Mouse (Mus musculus): Measurements from ENCODE around the gene Olfr223. TPM values are rescaled to one million over a fixed set of nuclear protein-coding genes. Genes with fewer than 3 reads are reported as not detected.

Gene Olfr223
- polyA plus RNA-seq (2015; fragmentation: Nextera tagmentation; extraction: Ambion mirVana): not detected in 2 replicates

DNA sequence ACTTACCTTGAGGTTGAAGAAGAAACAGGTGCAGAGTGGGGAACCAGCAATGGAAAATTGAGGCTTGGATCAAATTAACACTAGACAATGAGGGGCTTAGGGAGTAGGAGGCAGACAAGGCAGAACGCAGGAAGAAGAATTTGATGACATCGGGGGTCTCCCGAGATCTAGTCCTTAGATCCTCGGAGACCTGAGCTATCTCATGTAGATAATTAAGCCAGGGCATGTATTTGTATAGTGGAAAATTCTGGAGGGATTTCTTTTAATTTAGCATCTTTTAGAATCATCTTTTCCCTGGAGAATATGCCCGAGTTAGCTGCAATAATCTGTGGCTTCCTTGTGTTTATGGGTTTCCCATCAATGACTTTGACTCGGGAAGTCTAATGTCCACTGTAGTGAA is at the start of gene Olfr223:
Gene Olfr223 (minus strand): TSS at position 101 of the 400 bp plus-strand sequence.
- 88% methylated on average over 6 of the region's 6 CpGs for WGBS
- ATAC-seq (replicated peaks): no peak

DNA sequence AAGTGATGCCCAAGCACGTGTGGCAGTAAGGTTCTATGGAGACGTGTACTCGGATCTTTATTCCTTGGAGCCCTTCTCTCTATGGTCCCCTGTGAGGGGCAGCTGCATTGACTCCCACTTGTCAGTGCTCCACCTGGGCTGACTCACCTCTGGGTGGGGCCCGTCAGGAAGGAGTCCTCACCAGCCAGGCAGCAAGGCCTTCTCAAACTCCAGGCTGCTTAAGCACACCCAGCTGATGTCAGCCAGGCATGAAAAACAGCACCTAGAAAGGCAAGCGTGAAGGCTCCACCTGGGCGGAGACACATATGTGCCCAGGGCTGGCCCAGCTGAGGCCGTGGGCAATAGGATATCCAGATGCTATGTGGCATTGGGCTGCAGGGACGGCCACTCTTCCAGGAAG is 49.3 kb upstream of the Olfr223 start:
- Histone ChIP-seq H3K9ac (replicated peaks) (no peak overlapping the region), H3K27ac (replicated peaks) (no peak overlapping the region), H3K36me3 (no peaks in the 10 kb centered on the region), H3K4me3 (no peak overlapping the region), H3K27me3 (no peaks in the 10 kb centered on the region), H3K4me1 (no peaks in the 10 kb centered on the region), H3K9me3 (no peaks in the 10 kb centered on the region), H3K4me2 (replicated peaks) (no peak overlapping the region)
- no peak for ATAC-seq (replicated peaks)
- 97% methylated on average over 8 of the region's 8 CpGs for WGBS

More for the DNA sequence above, at the start of gene Olfr223:
- H3K27ac ChIP-seq (replicated peaks): no peak within 1 kb of the TSS
- H3K4me1 ChIP-seq: no peaks in the 10 kb centered on the region
- H3K4me3 ChIP-seq: no peak within 1 kb of the TSS
- H3K9ac ChIP-seq (replicated peaks): no peak within 1 kb of the TSS
- no peak within 1 kb of the TSS for H3K4me2 ChIP-seq (replicated peaks)
- no peaks in the 10 kb centered on the region for H3K9me3 ChIP-seq
- H3K27me3 ChIP-seq: no peaks in the 10 kb centered on the region
- H3K36me3 ChIP-seq: no peaks in the 10 kb centered on the region

DNA sequence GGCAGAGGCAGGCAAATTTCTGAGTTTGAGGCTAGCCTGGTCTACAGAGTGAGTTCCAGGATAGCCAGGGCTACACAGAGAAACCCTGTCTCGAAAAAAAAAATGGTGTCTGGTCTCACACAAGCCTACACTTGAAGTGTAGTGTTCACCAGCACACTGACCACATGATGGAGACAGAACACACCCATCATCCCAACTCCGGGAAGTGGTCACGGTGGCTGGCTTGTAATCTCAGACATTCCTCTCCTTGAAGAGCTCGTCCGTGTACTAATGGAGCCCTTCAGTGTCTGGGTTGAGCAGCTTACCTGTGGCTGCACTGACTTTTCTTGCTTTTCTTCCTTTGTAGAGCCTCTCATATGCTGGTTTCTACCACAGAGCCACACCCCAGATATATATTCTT is 48.1 kb upstream of the Olfr223 start:
- 80% methylated on average over 5 of the region's 5 CpGs for WGBS
- ATAC-seq (replicated peaks): no peak
- Histone ChIP-seq H3K36me3 (no peaks in the 10 kb centered on the region), H3K27ac (replicated peaks) (no peak overlapping the region), H3K9me3 (no peaks in the 10 kb centered on the region), H3K4me2 (replicated peaks) (no peak overlapping the region), H3K4me3 (no peak overlapping the region), H3K27me3 (no peaks in the 10 kb centered on the region), H3K4me1 (no peaks in the 10 kb centered on the region), H3K9ac (replicated peaks) (no peak overlapping the region)

DNA sequence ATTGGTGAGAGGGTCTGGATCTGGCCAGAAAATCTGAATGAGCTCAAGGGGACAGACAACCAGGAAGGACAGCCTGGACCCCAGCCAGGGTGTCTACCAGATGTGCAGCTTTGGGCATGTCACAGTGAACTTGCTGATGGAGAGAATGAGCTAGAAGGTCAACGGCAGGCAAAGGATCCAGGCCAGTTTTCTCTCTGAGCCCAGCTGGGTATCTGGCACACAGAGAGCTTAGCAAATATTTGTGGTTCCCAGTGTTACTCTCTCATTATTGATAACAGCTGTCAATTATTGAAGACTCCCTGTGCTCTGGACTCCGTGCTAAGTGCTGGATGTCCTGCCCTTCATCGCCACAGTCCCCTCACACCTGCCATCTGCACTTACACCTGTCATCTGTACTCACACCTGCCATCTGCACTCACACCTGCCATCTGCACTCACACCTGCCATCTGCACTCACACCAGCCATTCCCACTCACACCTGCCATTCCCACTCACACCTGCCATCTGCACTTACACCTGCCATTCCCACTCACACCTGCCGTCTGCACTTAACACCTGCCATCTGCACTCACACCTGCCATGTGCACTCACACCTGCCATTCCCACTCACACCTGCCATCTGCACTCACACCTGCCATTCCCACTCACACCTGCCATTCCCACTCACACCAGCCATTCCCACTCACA is 47.0 kb upstream of the Olfr223 start:
- Histone ChIP-seq H3K9me3 (no peaks in the 10 kb centered on the region), H3K27ac (replicated peaks) (no peak overlapping the region), H3K4me3 (no peak overlapping the region), H3K27me3 (no peaks in the 10 kb centered on the region), H3K9ac (replicated peaks) (no peak overlapping the region), H3K4me2 (replicated peaks) (no peak overlapping the region), H3K4me1 (no peaks in the 10 kb centered on the region), H3K36me3 (no peaks in the 10 kb centered on the region)
- no peak for ATAC-seq (replicated peaks)
- 81% methylated on average over 4 of the region's 4 CpGs for WGBS

DNA sequence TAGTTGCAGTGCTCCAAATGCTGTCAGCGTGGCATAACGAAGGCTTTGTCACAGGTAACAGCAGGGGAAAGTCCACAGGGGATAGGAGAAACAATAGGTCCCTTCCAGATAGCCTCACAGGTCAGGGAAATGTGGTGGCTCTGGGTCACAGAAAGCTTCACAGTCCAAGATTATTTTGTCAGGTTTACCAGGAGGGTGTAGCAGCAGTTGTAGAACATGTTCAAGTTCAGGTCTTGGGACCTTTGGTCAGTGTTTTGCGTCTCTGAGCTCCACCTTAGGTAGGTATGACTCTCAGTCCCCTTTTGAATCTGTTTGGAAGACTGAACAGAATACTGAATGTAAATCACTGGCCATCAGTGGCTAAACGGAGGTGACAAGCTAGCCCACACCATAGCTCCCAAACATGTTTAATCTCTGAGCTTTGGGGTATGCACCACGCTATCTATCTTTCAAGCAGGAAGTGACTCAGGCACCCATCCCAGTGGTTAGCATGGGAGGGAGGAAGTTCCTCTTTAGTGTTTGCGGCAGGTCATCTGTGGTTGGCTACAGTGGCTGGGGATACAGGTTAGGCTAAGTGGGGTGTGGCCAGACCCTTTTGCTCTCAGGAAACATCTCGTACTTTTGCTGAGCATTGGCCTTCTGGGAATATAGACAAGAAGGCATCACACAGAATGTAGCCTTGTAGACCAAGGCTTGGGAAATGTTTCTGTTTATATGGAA is 43.8 kb upstream of the Olfr223 start:
- H3K4me3 ChIP-seq: no peak overlapping the region
- H3K4me1 ChIP-seq: no peaks in the 10 kb centered on the region
- no peaks in the 10 kb centered on the region for H3K27me3 ChIP-seq
- WGBS: 82% methylated on average over 7 of the region's 7 CpGs
- ATAC-seq (replicated peaks): no peak
- H3K9me3 ChIP-seq: no peaks in the 10 kb centered on the region
- H3K9ac ChIP-seq (replicated peaks): no peak overlapping the region
- no peaks in the 10 kb centered on the region for H3K36me3 ChIP-seq
- no peak overlapping the region for H3K27ac ChIP-seq (replicated peaks)
- no peak overlapping the region for H3K4me2 ChIP-seq (replicated peaks)

DNA sequence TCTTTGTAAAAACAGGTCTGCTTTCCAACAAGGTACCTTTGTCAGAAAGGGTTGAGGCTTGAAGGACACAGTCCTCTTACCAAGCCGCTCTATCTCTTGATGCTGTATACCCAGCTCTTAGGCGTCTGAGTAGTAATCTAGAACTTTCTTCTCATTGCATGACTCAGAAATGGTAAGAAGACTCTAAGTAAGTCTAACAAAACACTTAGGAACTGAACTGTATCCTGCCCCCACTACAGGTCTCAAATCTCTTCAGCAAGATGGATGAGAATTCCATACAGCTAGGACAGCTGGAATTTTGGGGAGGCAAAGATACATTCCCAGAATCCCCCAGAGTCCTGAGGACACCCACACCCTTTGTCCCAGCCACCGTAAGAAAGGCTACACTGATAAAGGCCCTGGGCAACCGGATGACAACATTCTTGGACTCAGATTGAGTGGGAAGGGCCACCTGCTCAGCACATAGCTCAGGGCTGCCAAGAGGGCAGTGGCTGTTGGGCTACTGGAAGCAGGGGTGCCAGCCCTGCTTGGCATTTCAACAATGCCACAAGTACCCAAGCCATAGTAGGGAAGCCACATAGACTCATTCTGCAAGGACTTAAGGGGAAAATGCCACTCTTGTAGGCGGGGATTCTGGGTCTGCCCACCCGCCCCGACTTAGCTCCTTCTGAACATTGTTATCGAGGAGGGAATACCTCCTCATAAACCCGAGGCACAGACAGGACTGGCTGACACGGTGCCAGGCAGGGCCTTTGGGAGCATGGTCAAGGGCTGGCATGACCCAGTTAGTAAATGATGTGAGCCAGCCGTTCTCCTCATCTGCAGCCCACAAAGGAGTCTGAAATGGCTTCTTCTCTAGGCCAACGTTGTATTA is 43.0 kb upstream of the Olfr223 start:
- Histone ChIP-seq H3K4me2 (replicated peaks) (no peak overlapping the region), H3K27me3 (no peaks in the 10 kb centered on the region), H3K27ac (replicated peaks) (no peak overlapping the region), H3K36me3 (no peaks in the 10 kb centered on the region), H3K4me3 (no peak overlapping the region), H3K9me3 (no peaks in the 10 kb centered on the region), H3K4me1 (no peaks in the 10 kb centered on the region), H3K9ac (replicated peaks) (no peak overlapping the region)
- ATAC-seq (replicated peaks): no peak
- WGBS: 69% methylated on average over 12 of the region's 12 CpGs

DNA sequence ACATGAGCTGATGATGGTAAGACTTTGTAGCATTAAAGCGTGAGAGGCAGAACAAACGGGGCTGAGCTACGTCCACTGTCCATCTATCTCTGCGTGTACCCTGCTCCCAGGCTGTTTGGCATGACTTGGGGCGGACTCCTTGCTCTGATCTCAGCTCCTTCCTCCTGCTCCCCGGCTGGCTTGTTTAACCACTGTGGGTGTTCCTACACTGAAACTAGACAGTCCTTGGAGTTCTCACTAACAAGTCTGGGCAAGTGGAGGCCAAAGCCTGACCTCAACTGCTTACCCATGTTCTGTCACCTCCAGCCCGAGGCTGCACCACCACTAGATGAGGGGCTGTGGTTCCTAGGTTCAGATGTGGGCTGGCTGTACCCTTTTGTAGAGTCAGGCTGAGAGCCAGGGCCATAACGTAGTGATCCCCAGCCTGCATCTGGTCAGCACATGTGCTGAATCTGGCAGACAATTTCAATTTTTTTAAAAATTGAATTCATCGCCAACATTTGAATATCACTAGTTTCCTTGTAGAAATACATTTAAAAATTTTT is 42.2 kb upstream of the Olfr223 start:
- Histone ChIP-seq H3K9ac (replicated peaks) (no peak overlapping the region), H3K4me1 (no peaks in the 10 kb centered on the region), H3K36me3 (no peaks in the 10 kb centered on the region), H3K27ac (replicated peaks) (no peak overlapping the region), H3K4me2 (replicated peaks) (no peak overlapping the region), H3K4me3 (no peak overlapping the region), H3K27me3 (no peaks in the 10 kb centered on the region), H3K9me3 (no peaks in the 10 kb centered on the region)
- WGBS: 86% methylated on average over 9 of the region's 9 CpGs
- no peak for ATAC-seq (replicated peaks)

DNA sequence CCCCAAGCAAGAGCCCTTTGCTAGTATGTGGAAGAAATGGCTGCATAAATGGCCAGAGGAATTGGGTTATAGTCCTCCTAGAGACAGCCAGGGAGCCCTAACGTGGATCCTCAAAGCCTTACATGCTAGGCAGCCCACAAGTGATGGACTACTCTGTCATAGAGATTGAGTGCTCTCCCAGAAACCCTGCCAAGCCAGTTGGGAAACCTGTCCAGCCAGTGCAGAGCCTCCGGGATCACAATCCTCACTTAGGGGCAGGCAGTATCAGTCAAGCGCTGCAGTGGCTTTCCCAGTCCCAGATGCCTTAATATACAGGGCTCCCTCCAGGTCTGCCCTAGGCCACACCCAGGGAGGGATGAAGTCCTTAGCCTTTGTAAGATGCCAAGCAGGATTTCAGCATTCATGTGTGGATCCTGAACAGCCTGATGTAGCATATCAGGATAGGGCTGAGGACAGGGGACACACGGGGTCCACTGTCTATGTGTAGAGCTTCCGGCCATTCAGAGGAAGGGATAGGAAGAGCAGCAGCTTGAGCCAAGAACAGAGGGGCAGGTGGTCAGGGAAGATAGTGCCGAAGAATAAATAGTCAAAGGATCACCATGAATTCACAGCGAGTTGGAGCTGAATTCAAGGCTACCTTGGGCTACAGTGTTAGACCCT is 41.0 kb upstream of the Olfr223 start:
- Histone ChIP-seq H3K36me3 (no peaks in the 10 kb centered on the region), H3K9ac (replicated peaks) (no peak overlapping the region), H3K27me3 (no peaks in the 10 kb centered on the region), H3K9me3 (no peaks in the 10 kb centered on the region), H3K4me2 (replicated peaks) (no peak overlapping the region), H3K4me1 (no peaks in the 10 kb centered on the region), H3K4me3 (no peak overlapping the region), H3K27ac (replicated peaks) (no peak overlapping the region)
- 85% methylated on average over 7 of the region's 7 CpGs for WGBS
- no peak for ATAC-seq (replicated peaks)

DNA sequence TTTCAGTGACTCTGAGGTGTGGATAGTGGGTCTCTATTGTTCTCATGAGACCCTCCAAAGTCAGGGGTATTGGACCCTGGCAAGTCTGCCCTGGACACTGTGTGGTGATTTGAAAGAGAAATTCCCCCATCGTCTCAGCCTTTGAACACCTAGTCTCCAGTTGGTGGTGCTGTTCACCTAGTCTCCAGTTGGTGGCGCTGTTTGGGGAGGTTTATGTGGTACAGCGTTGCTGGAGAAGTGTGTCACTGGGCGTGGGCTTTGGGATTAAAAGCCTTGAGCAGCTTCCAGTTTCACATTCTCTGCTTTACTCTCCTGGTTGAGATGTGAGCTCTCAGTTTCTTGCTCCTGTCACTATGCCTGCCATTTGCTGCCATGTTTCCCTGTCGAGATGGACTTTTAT is 39.9 kb upstream of the Olfr223 start:
- no peaks in the 10 kb centered on the region for H3K4me1 ChIP-seq

DNA sequence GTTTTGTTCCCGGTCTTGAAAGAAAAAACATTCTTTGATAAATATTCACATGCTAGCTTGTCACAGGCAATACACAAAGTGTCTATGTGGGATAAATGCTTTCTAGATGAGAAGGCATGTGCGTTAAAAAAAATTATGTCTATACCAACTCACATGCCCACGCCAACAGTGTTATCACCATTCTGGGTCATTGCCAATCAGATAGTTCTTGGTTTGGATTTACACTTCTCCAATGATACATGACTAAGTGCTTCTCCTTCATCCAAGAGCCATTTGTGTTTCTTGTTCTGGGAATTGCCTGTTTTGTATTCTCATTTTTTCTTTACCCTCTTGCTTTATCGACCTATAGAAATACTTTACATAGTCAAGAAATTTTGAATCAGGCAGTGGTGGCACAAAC is 38.9 kb upstream of the Olfr223 start:
- H3K27ac ChIP-seq (replicated peaks): no peak overlapping the region
- H3K4me1 ChIP-seq: no peaks in the 10 kb centered on the region
- no peak overlapping the region for H3K4me3 ChIP-seq
- WGBS: 85% methylated on average over 4 of the region's 4 CpGs
- no peak overlapping the region for H3K9ac ChIP-seq (replicated peaks)
- H3K4me2 ChIP-seq (replicated peaks): no peak overlapping the region
- H3K9me3 ChIP-seq: no peaks in the 10 kb centered on the region
- ATAC-seq (replicated peaks): no peak
- no peaks in the 10 kb centered on the region for H3K27me3 ChIP-seq
- H3K36me3 ChIP-seq: no peaks in the 10 kb centered on the region

More for the DNA sequence above, 39.9 kb upstream of the Olfr223 start:
- H3K4me2 ChIP-seq (replicated peaks): no peak overlapping the region
- H3K9ac ChIP-seq (replicated peaks): no peak overlapping the region
- no peak for ATAC-seq (replicated peaks)
- H3K27ac ChIP-seq (replicated peaks): no peak overlapping the region
- H3K36me3 ChIP-seq: no peaks in the 10 kb centered on the region
- no peak overlapping the region for H3K4me3 ChIP-seq
- WGBS: 22% methylated on average over 5 of the region's 5 CpGs
- H3K9me3 ChIP-seq: no peaks in the 10 kb centered on the region
- H3K27me3 ChIP-seq: no peaks in the 10 kb centered on the region

DNA sequence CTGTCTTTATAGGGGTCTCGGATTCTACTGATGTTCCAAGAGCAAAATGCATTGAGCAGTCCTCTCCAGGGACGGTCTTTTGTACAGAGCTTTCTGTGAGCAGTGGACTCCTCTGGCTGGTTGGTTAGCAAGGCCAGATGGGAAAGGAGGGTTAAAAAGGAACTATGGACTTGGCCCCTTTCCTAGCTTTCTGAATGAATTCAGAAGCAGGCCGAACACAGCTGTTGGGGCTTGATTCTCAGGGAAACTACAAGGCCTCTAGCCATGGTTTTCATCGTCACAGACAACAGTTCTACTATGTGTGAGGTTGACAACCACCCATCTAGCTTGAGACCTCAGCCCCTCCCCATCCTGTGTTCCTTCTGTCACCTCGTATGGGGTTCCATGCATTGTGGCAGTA is 36.8 kb upstream of the Olfr223 start:
- Histone ChIP-seq H3K36me3 (no peaks in the 10 kb centered on the region), H3K4me1 (no peaks in the 10 kb centered on the region), H3K9me3 (no peaks in the 10 kb centered on the region), H3K27ac (replicated peaks) (no peak overlapping the region), H3K4me2 (replicated peaks) (no peak overlapping the region), H3K9ac (replicated peaks) (no peak overlapping the region), H3K4me3 (no peak overlapping the region), H3K27me3 (no peaks in the 10 kb centered on the region)
- no peak for ATAC-seq (replicated peaks)
- 65% methylated on average over 5 of the region's 5 CpGs for WGBS

Data from forebrain, embryonic 15.5 days (tissue).